Mouse (Mus musculus): ENCODE data around the gene Mdc1.

DNA sequence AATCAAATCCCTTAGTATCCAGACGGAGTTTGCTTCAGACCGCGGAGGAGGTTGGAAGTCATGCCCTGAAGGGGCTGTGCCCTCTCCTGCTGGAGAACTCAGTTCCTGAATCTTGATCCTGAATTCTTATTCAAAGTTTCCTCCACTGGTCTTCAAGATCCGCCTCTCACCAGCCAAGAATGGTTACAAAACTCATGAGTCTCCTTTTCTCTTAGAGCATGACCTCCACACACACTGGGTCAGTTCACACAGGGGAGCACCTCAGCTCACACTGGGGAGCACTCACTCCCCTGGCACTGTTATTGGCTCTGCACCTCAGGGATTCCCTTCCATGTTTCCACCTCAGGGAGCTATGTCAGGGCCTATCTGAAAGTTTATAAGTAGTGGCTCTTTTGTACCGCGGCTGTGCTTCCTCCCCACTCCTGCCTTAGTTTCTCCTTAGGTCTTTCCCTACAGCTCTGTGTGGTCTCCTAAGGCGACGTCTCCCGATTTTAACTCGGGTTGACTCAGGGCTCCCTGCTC, 23.6 kb downstream of the Mdc1 start:
- TF ChIP-seq POLR2A (IDR thresholded peaks at IDR 0.05; ENCODE audit: borderline replicate concordance, extremely low read depth, low read depth, low read length) (no peak), CTCF (IDR thresholded peaks at IDR 0.05; ENCODE audit: insufficient read depth, low read length) (no peak)

All from lung, adult 2 months (tissue).